Comparison of ENCODE assay signal across 12 mouse cellular contexts in the genomic region with DNA sequence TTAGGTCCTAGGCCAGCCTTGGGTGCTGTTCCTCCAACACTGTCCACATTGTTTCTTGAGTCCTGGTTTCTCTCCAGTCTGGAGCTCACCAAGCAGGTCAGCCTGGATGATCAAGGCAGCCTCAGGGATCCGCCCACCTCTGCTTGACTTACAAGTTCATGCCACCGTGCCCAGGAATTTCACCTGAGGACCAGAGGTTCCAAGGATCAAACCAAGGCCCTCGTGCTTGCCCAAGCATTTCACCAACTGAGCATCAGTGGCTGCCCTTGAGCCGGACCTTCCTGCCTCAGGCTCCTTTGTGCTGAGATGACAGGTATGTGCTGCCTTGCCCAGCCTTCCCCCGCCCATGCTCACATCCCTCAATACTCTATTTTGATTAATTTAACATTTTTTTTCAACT.
"Had no signal": no experiment of that assay in that cellular context is flagged by ENCODE, and none has a peak within 500 bp of the region (broad histone marks: within the 10 kb centered on the region; RNA-seq: fewer than 3 reads in every experiment).

No protein-coding gene starts in this region.

- ATAC-seq: intestine, embryonic 15.5 days; midbrain, embryonic 13.5 days had no signal

- H3K27me3 ChIP-seq: intestine, embryonic 15.5 days; limb, embryonic 13.5 days; midbrain, embryonic 13.5 days; neural tube, embryonic 12.5 days had no signal

- H3K4me2 ChIP-seq: intestine, embryonic 15.5 days; limb, embryonic 13.5 days; midbrain, embryonic 13.5 days; neural tube, embryonic 12.5 days had no signal

- DNase-seq: left cerebral cortex, postnatal 4 days; lung, adult 18-20 months; right cerebral cortex, postnatal 4 days; spleen, adult 18-20 months; thymus, adult 18-20 months; thymus, postnatal 14 days had no signal

- H3K27ac ChIP-seq: intestine, embryonic 15.5 days; layer of hippocampus, adult 2 months; limb, embryonic 13.5 days; liver, embryonic 14.5 days; midbrain, embryonic 13.5 days; neural tube, embryonic 12.5 days had no signal

- H3K9ac ChIP-seq: intestine, embryonic 15.5 days; limb, embryonic 13.5 days; liver, embryonic 14.5 days; midbrain, embryonic 13.5 days; neural tube, embryonic 12.5 days had no signal

- H3K4me3 ChIP-seq: intestine, embryonic 15.5 days; layer of hippocampus, adult 2 months; limb, embryonic 13.5 days; midbrain, embryonic 13.5 days; neural tube, embryonic 12.5 days had no signal

- H3K36me3 ChIP-seq: intestine, embryonic 15.5 days; limb, embryonic 13.5 days; midbrain, embryonic 13.5 days; neural tube, embryonic 12.5 days had no signal

- H3K4me1 ChIP-seq: intestine, embryonic 15.5 days; limb, embryonic 13.5 days; midbrain, embryonic 13.5 days; neural tube, embryonic 12.5 days had no signal

- H3K9me3 ChIP-seq: intestine, embryonic 15.5 days; limb, embryonic 13.5 days; midbrain, embryonic 13.5 days; neural tube, embryonic 12.5 days had no signal
